Comparison of ENCODE assay signal across 15 mouse cellular contexts in genomic region chr7:109602022-109602421, GRCm38 (mm10).
DNase-seq lines count a peak whose midpoint lies in the region; ATAC-seq and TF ChIP-seq lines count a peak whose summit lies in the region.
"Had no signal": no experiment of that assay in that cellular context is flagged by ENCODE, and none has a peak within 500 bp of the region (broad histone marks: within the 10 kb centered on the region; RNA-seq: fewer than 3 reads in every experiment).

No protein-coding gene starts in this region.

- no peak for ATAC-seq in heart, embryonic 16.5 days (replicated peaks; ENCODE audit: extremely low read depth, insufficient read depth, low FRiP score)
- ATAC-seq in erythroblast, adult 5-6 weeks (replicated peaks; ENCODE audit: low FRiP score, poor library complexity, severe bottlenecking) = 0 out of 2 replicates have a peak, but pooled peaks have one; percentile 25
- ATAC-seq in liver, embryonic 16.5 days (ENCODE audit: low read depth) = no peak
- ATAC-seq: forebrain, embryonic 15.5 days had no signal

- DNase-seq in heart, adult 8-10 months (ENCODE audit: low spot score) = no peak
- no peak for DNase-seq in adrenal gland, postnatal 4 days (ENCODE audit: low spot score in 2 of 2)
- DNase-seq in cerebellum, postnatal 25 days = no peak
- DNase-seq: cerebellum, postnatal 36 days; gastrocnemius, postnatal 14 days; right cerebral cortex, postnatal 14 days; thymus, postnatal 4 days had no signal

- H3K4me1 ChIP-seq in heart, embryonic 16.5 days (ENCODE audit: control insufficient read depth, insufficient read depth, low read length) = peaks cover 50% of the 10 kb centered on the region
- H3K4me1 ChIP-seq in liver, embryonic 16.5 days (ENCODE audit: control insufficient read depth, low read depth, low read length) = peaks cover 30% of the 10 kb centered on the region
- H3K4me1 ChIP-seq: forebrain, embryonic 15.5 days; hindbrain, embryonic 15.5 days had no signal

- peak overlapping the region; percentile 88 for H3K27ac ChIP-seq in heart, embryonic 16.5 days (ENCODE audit: low read length)
- H3K27ac ChIP-seq in liver, embryonic 16.5 days (ENCODE audit: low read length) = peak overlapping the region; percentile 92
- H3K27ac ChIP-seq: embryonic facial prominence, embryonic 12.5 days; forebrain, embryonic 15.5 days; hindbrain, embryonic 15.5 days had no signal

- TF ChIP-seq CTCF in C2C12 (IDR thresholded peaks at IDR 0.05; ENCODE audit: control insufficient read depth, insufficient read depth, insufficient read length) = no peak

- no peaks in the 10 kb centered on the region for H3K36me3 ChIP-seq in heart, embryonic 16.5 days (ENCODE audit: control insufficient read depth, insufficient read depth)
- H3K36me3 ChIP-seq in C2C12 (ENCODE audit: control insufficient read depth, insufficient read depth) = no peaks in the 10 kb centered on the region
- H3K36me3 ChIP-seq in liver, embryonic 16.5 days (ENCODE audit: control insufficient read depth, insufficient read depth) = no peaks in the 10 kb centered on the region
- H3K36me3 ChIP-seq: forebrain, embryonic 15.5 days; hindbrain, embryonic 15.5 days had no signal

- H3K9ac ChIP-seq in heart, embryonic 16.5 days (ENCODE audit: low read length) = peak overlapping the region; percentile 31
- peak overlapping the region; percentile 54 for H3K9ac ChIP-seq in liver, embryonic 16.5 days (ENCODE audit: low read depth, low read length)
- H3K9ac ChIP-seq: embryonic facial prominence, embryonic 12.5 days; forebrain, embryonic 15.5 days; hindbrain, embryonic 15.5 days had no signal

- peaks cover 42% of the 10 kb centered on the region for H3K79me2 ChIP-seq in C2C12 (ENCODE audit: control insufficient read depth, insufficient read depth)

- no peak overlapping the region for H3ac ChIP-seq in C2C12 (ENCODE audit: control insufficient read depth, insufficient read length, low read depth)

- no peaks in the 10 kb centered on the region for H3K27me3 ChIP-seq in heart, embryonic 16.5 days (ENCODE audit: control insufficient read depth, insufficient read depth, low read length)
- no peaks in the 10 kb centered on the region for H3K27me3 ChIP-seq in C2C12 (ENCODE audit: control insufficient read depth, insufficient read depth, insufficient read length)
- H3K27me3 ChIP-seq in liver, embryonic 16.5 days (ENCODE audit: control insufficient read depth, insufficient read depth, low read depth, low read length) = no peaks in the 10 kb centered on the region
- H3K27me3 ChIP-seq: CH12.LX; embryonic facial prominence, embryonic 12.5 days; forebrain, embryonic 15.5 days; hindbrain, embryonic 15.5 days had no signal

- H3K4me2 ChIP-seq in heart, embryonic 16.5 days (ENCODE audit: low read depth, low read length) = peak overlapping the region; percentile 4; the same call in 1 of the 2 replicates
- H3K4me2 ChIP-seq in liver, embryonic 16.5 days (ENCODE audit: low read depth, low read length) = peak overlapping the region; percentile 14
- H3K4me2 ChIP-seq: embryonic facial prominence, embryonic 12.5 days; forebrain, embryonic 15.5 days; hindbrain, embryonic 15.5 days had no signal

- H3K4me3 ChIP-seq in heart, embryonic 16.5 days (ENCODE audit: low read length) = no peak overlapping the region
- H3K4me3 ChIP-seq in C2C12 (ENCODE audit: insufficient read depth, poor library complexity, severe bottlenecking) = no peak overlapping the region
- H3K4me3 ChIP-seq in liver, embryonic 16.5 days (ENCODE audit: low read depth, low read length) = peak overlapping the region; percentile 50
- H3K4me3 ChIP-seq: embryonic facial prominence, embryonic 12.5 days; forebrain, embryonic 15.5 days; hindbrain, embryonic 15.5 days had no signal

- peaks cover 13% of the 10 kb centered on the region for H3K79me3 ChIP-seq in C2C12 (ENCODE audit: low read depth)

- H3K9me3 ChIP-seq in heart, embryonic 16.5 days (replicated peaks; ENCODE audit: control insufficient read depth, low read length) = no peaks in the 10 kb centered on the region
- H3K9me3 ChIP-seq in liver, embryonic 16.5 days (replicated peaks; ENCODE audit: control insufficient read depth, low read length) = no peaks in the 10 kb centered on the region
- H3K9me3 ChIP-seq: embryonic facial prominence, embryonic 12.5 days; forebrain, embryonic 15.5 days; hindbrain, embryonic 15.5 days had no signal

TF ChIP-seq in C2C12, 6 proteins besides CTCF, POLR2A, EP300 and RAD21:
- TF ChIP-seq FOSL1 (IDR thresholded peaks at IDR 0.05; ENCODE audit: insufficient read depth, low read length, poor library complexity, severe bottlenecking) = no peak
- TF ChIP-seq MAX (IDR thresholded peaks at IDR 0.05) = no peak
- no peak for TF ChIP-seq MYOD1 (IDR thresholded peaks at IDR 0.05; ENCODE audit: control insufficient read depth, insufficient read length, low read depth)
- peak; percentile 61 for TF ChIP-seq CEBPB (IDR thresholded peaks at IDR 0.05; ENCODE audit: low read depth)
- TF ChIP-seq MYOG (IDR thresholded peaks at IDR 0.05; ENCODE audit: control insufficient read depth, extremely low read depth, insufficient read length) = no peak
- TF ChIP-seq USF1 (IDR thresholded peaks at IDR 0.05; ENCODE audit: low read depth) = no peak
